Mouse (Mus musculus): ENCODE results near the gene Grhl1. TPM values are rescaled to one million over a fixed set of nuclear protein-coding genes. Genes with fewer than 3 reads are reported as not detected.
"Not testable (repeated sequence)": the region's sequence is repeated elsewhere in the genome, so short reads cannot be mapped to it uniquely, and the experiment has no call there.

Grhl1 gene
- polyA plus RNA-seq, 1 experiment from 2014 or later, result 0.21 TPM

- peaks cover 20% of the 10 kb centered on the region for H3K4me1 ChIP-seq (replicated peaks)
- H3K4me3 ChIP-seq, result no peak overlapping the region
- H3K36me3 ChIP-seq, result no peaks in the 10 kb centered on the region
- H3K27ac ChIP-seq, result no peak overlapping the region
- 84% methylated on average over 1 of the region's 1 CpGs for WGBS
- no peaks in the 10 kb centered on the region for H3K27me3 ChIP-seq (ENCODE audit: insufficient read depth, poor library complexity, severe bottlenecking)
- H3K9me3 ChIP-seq, result no peaks in the 10 kb centered on the region
- DNase-seq (ENCODE audit: low spot score), result no peak
Observed at GRCm38 (mm10) chr12:24630220-24630619, 58.1 kb downstream of the Grhl1 start.

GRCm38 (mm10) chr12:24632404-24632803 is 60.3 kb downstream of the Grhl1 start:
- no peak overlapping the region for H3K27ac ChIP-seq
- H3K4me1 ChIP-seq (replicated peaks), result peaks cover 18% of the 10 kb centered on the region
- DNase-seq (ENCODE audit: low spot score), result no peak
- H3K27me3 ChIP-seq (ENCODE audit: insufficient read depth, poor library complexity, severe bottlenecking), result no peaks in the 10 kb centered on the region
- no peaks in the 10 kb centered on the region for H3K36me3 ChIP-seq
- WGBS, result 63% methylated on average over 4 of the region's 4 CpGs
- H3K4me3 ChIP-seq, result no peak overlapping the region
- H3K9me3 ChIP-seq, result no peaks in the 10 kb centered on the region

- H3K27me3 ChIP-seq (ENCODE audit: insufficient read depth, poor library complexity, severe bottlenecking), result no peaks in the 10 kb centered on the region
- no peak overlapping the region for H3K4me3 ChIP-seq
- no peaks in the 10 kb centered on the region for H3K36me3 ChIP-seq
- no peak for DNase-seq (ENCODE audit: low spot score)
- WGBS, result 66% methylated on average over 1 of the region's 1 CpGs
- H3K4me1 ChIP-seq (replicated peaks), result peaks cover 18% of the 10 kb centered on the region
- H3K9me3 ChIP-seq, result no peaks in the 10 kb centered on the region
- no peak overlapping the region for H3K27ac ChIP-seq
Observed at GRCm38 (mm10) chr12:24633753-24634191, 61.7 kb downstream of the Grhl1 start.

GRCm38 (mm10) chr12:24634212-24634611 is 62.1 kb downstream of the Grhl1 start:
- WGBS, result 85% methylated on average over 4 of the region's 4 CpGs
- Histone ChIP-seq H3K9me3 (no peaks in the 10 kb centered on the region), H3K4me3 (no peak overlapping the region), H3K27me3 (ENCODE audit: insufficient read depth, poor library complexity, severe bottlenecking) (no peaks in the 10 kb centered on the region), H3K27ac (no peak overlapping the region), H3K4me1 (replicated peaks) (peaks cover 18% of the 10 kb centered on the region), H3K36me3 (no peaks in the 10 kb centered on the region)
- no peak for DNase-seq (ENCODE audit: low spot score)

- Histone ChIP-seq H3K4me1 (replicated peaks) (peaks cover 18% of the 10 kb centered on the region), H3K4me3 (no peak overlapping the region), H3K27ac (no peak overlapping the region), H3K27me3 (ENCODE audit: insufficient read depth, poor library complexity, severe bottlenecking) (no peaks in the 10 kb centered on the region), H3K9me3 (no peaks in the 10 kb centered on the region), H3K36me3 (no peaks in the 10 kb centered on the region)
- no peak for DNase-seq (ENCODE audit: low spot score)
- 91% methylated on average over 3 of the region's 3 CpGs for WGBS
Observed at GRCm38 (mm10) chr12:24634648-24635047, 62.6 kb downstream of the Grhl1 start.

- H3K27ac ChIP-seq; H3K4me1 ChIP-seq (replicated peaks); H3K9me3 ChIP-seq; H3K4me3 ChIP-seq; H3K27me3 ChIP-seq (ENCODE audit: insufficient read depth, poor library complexity, severe bottlenecking); DNase-seq (ENCODE audit: low spot score); H3K36me3 ChIP-seq: not testable (repeated sequence)
- 97% methylated on average over 10 of the region's 10 CpGs for WGBS
Observed at GRCm38 (mm10) chr12:24638787-24639186, 66.7 kb downstream of the Grhl1 start.

- no peak for DNase-seq (ENCODE audit: low spot score)
- H3K4me1 ChIP-seq (replicated peaks), result peaks cover 5% of the 10 kb centered on the region; the same call in 1 of the 2 replicates
Observed at GRCm38 (mm10) chr12:24642370-24642802, 70.3 kb downstream of the Grhl1 start.

GRCm38 (mm10) chr12:24644125-24644571 is 72.1 kb downstream of the Grhl1 start:
- H3K27ac ChIP-seq, result peak overlapping the region; percentile 40; the same call in 1 of the 2 replicates
- H3K9me3 ChIP-seq, result no peaks in the 10 kb centered on the region
- H3K4me3 ChIP-seq, result no peak overlapping the region
- DNase-seq (ENCODE audit: low spot score), result no peak
- 42% methylated on average over 1 of the region's 1 CpGs for WGBS
- peaks cover 9% of the 10 kb centered on the region; the same call in 1 of the 2 replicates for H3K27me3 ChIP-seq (ENCODE audit: insufficient read depth, poor library complexity, severe bottlenecking)
- H3K4me1 ChIP-seq (replicated peaks), result peaks cover 5% of the 10 kb centered on the region; the same call in 1 of the 2 replicates
- no peaks in the 10 kb centered on the region for H3K36me3 ChIP-seq

More at GRCm38 (mm10) chr12:24642370-24642802, 70.3 kb downstream of the Grhl1 start:
- Histone ChIP-seq H3K4me3 (no peak overlapping the region), H3K27me3 (ENCODE audit: insufficient read depth, poor library complexity, severe bottlenecking) (no peaks in the 10 kb centered on the region), H3K27ac (no peak overlapping the region), H3K9me3 (no peaks in the 10 kb centered on the region), H3K36me3 (no peaks in the 10 kb centered on the region)
- 81% methylated on average over 4 of the region's 4 CpGs for WGBS

GRCm38 (mm10) chr12:24645901-24646300 is 73.8 kb downstream of the Grhl1 start:
- H3K27ac ChIP-seq, result no peak overlapping the region
- 86% methylated on average over 6 of the region's 6 CpGs for WGBS
- peaks cover 14% of the 10 kb centered on the region for H3K4me1 ChIP-seq (replicated peaks)
- H3K27me3 ChIP-seq (ENCODE audit: insufficient read depth, poor library complexity, severe bottlenecking), result peaks cover 21% of the 10 kb centered on the region
- H3K36me3 ChIP-seq, result no peaks in the 10 kb centered on the region
- H3K9me3 ChIP-seq, result no peaks in the 10 kb centered on the region
- no peak overlapping the region for H3K4me3 ChIP-seq
- no peak for DNase-seq (ENCODE audit: low spot score)

- WGBS, result 63% methylated on average over 1 of the region's 1 CpGs
Observed at GRCm38 (mm10) chr12:24648094-24648493, 76.0 kb downstream of the Grhl1 start.

GRCm38 (mm10) chr12:24650415-24651062 is 78.5 kb downstream of the Grhl1 start:
- no peak for DNase-seq (ENCODE audit: low spot score)
- H3K4me3 ChIP-seq, result peak overlapping the region; percentile 72
- H3K4me1 ChIP-seq (replicated peaks), result peaks cover 42% of the 10 kb centered on the region
- peaks cover 21% of the 10 kb centered on the region for H3K27me3 ChIP-seq (ENCODE audit: insufficient read depth, poor library complexity, severe bottlenecking)
- peaks cover 23% of the 10 kb centered on the region for H3K36me3 ChIP-seq
- peak overlapping the region; percentile 96 for H3K27ac ChIP-seq
- H3K9me3 ChIP-seq, result no peaks in the 10 kb centered on the region
- 4% methylated on average over 22 of the region's 22 CpGs for WGBS

More at GRCm38 (mm10) chr12:24648094-24648493, 76.0 kb downstream of the Grhl1 start:
- Histone ChIP-seq H3K9me3 (no peaks in the 10 kb centered on the region), H3K27ac (no peak overlapping the region), H3K27me3 (ENCODE audit: insufficient read depth, poor library complexity, severe bottlenecking) (peaks cover 21% of the 10 kb centered on the region), H3K4me1 (replicated peaks) (peaks cover 30% of the 10 kb centered on the region), H3K36me3 (no peaks in the 10 kb centered on the region), H3K4me3 (no peak overlapping the region)
- no peak for DNase-seq (ENCODE audit: low spot score)

GRCm38 (mm10) chr12:24651063-24651557 is 79.0 kb downstream of the Grhl1 start, which contains the start of gene Klf11:
Gene Klf11, plus strand, starts transcription at chr12:24651274.
- Histone ChIP-seq H3K9me3 (no peaks in the 10 kb centered on the region), H3K27ac (peak within 1 kb of the TSS; percentile 96), H3K4me3 (peak within 1 kb of the TSS; percentile 72), H3K36me3 (peaks cover 28% of the 10 kb centered on the region), H3K27me3 (ENCODE audit: insufficient read depth, poor library complexity, severe bottlenecking) (peaks cover 21% of the 10 kb centered on the region), H3K4me1 (replicated peaks) (peaks cover 47% of the 10 kb centered on the region)
- under 1% methylated on average over 68 of the region's 68 CpGs for WGBS
- DNase-seq (ENCODE audit: low spot score), result peak; percentile 98

- Histone ChIP-seq H3K4me1 (replicated peaks) (peaks cover 54% of the 10 kb centered on the region), H3K27ac (peak overlapping the region; percentile 96), H3K27me3 (ENCODE audit: insufficient read depth, poor library complexity, severe bottlenecking) (peaks cover 21% of the 10 kb centered on the region), H3K36me3 (peaks cover 35% of the 10 kb centered on the region), H3K4me3 (peak overlapping the region; percentile 72), H3K9me3 (no peaks in the 10 kb centered on the region)
- 1% methylated on average over 36 of the region's 36 CpGs for WGBS
- DNase-seq (ENCODE audit: low spot score), result peak; percentile 97
Observed at GRCm38 (mm10) chr12:24651642-24652342, 79.7 kb downstream of the Grhl1 start.
